Mouse (Mus musculus) embryonic fibroblast, embryonic 13.5 days (primary cell): ENCODE results near the gene Zfp697.

Experiments
- CTCF ChIP-seq: IDR thresholded peaks from 2 replicates; pipeline ENCODE4 v1.5.1; 2011; ENCODE audit warnings: mild to moderate bottlenecking, control low read depth, low read length, moderate library complexity, borderline replicate concordance; ENCODE audit not compliant: insufficient read depth
- POLR2A ChIP-seq: IDR thresholded peaks from 2 replicates; pipeline ENCODE4 v1.6.1; 2011; ENCODE audit warnings: low read depth, mild to moderate bottlenecking, control low read depth, low read length, moderate library complexity

DNA sequence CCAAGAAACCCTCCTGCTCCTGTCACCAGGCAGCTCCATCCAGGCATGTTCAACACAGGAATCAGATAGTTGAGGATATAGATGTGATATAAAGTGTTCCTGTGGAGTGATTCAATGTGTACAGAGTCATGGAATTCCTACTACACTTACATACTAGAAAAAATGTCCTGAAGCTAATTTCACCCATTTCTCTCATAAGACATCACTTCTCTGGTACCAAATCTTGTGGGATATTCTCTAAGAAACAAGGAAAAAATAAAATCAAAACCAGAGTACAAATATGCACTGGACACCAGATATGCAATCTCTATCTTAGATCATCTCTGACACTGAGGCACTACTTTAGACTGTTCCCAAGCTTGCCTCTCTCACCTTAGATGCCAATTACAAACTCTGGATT, 247.9 kb downstream of the Zfp697 start, which contains the start of gene Hsd3b5:
- TF ChIP-seq CTCF, result no peak
- TF ChIP-seq POLR2A, result no peak
